Mouse (Mus musculus): ENCODE measurements around the gene Ier3.

GRCm38 (mm10) chr17:35870884-35871696 lies 49.6 kb downstream of the Ier3 start:
- TF ChIP-seq CTCF (IDR thresholded peaks at IDR 0.05; ENCODE audit: extremely low read depth, insufficient read length, insufficient replicate concordance, low read depth, low read length) (peak; percentile 48; the same call in 1 of the 2 replicates), POLR2A (IDR thresholded peaks at IDR 0.05; ENCODE audit: low read depth, low read length) (no peak)
